Mouse (Mus musculus): ENCODE data around the gene Zfp654. TPM values are rescaled to one million over a fixed set of nuclear protein-coding genes. Genes with fewer than 3 reads are reported as not detected.

The Zfp654 gene
- polyA plus RNA-seq, 1 experiment from 2014 or later = 5.8 TPM

- no peak for ATAC-seq (replicated peaks; ENCODE audit: low FRiP score)
- 77% methylated on average over 7 of the region's 7 CpGs for WGBS
These were observed 93.6 kb downstream of the Zfp654 start for GRCm38 (mm10) chr16:64757666-64758400.

GRCm38 (mm10) chr16:64756321-64756720 is 95.1 kb downstream of the Zfp654 start:
- no peak for ATAC-seq (replicated peaks; ENCODE audit: low FRiP score)
- 0 out of 2 replicates have a peak, but pooled peaks cover 3% of the 10 kb centered on the region for H3K9me3 ChIP-seq (replicated peaks)
- no peaks in the 10 kb centered on the region for H3K27me3 ChIP-seq
- 76% methylated on average over 6 of the region's 6 CpGs for WGBS
- no peak overlapping the region for H3K9ac ChIP-seq
- H3K4me1 ChIP-seq = 0 out of 2 replicates have a peak, but pooled peaks cover 3% of the 10 kb centered on the region
- H3K4me2 ChIP-seq = no peak overlapping the region
- no peak overlapping the region for H3K4me3 ChIP-seq (replicated peaks)
- H3K27ac ChIP-seq = no peak overlapping the region
- H3K36me3 ChIP-seq = no peaks in the 10 kb centered on the region

More at GRCm38 (mm10) chr16:64757666-64758400, 93.6 kb downstream of the Zfp654 start:
- H3K4me2 ChIP-seq = no peak overlapping the region
- no peak overlapping the region for H3K9ac ChIP-seq
- 0 out of 2 replicates have a peak, but pooled peaks cover 3% of the 10 kb centered on the region for H3K4me1 ChIP-seq
- no peak overlapping the region for H3K27ac ChIP-seq
- H3K4me3 ChIP-seq (replicated peaks) = no peak overlapping the region
- peaks cover 10% of the 10 kb centered on the region for H3K9me3 ChIP-seq (replicated peaks)
- H3K27me3 ChIP-seq = no peaks in the 10 kb centered on the region
- peaks cover 7% of the 10 kb centered on the region for H3K36me3 ChIP-seq

GRCm38 (mm10) chr16:64754743-64755139 is 96.7 kb downstream of the Zfp654 start:
- WGBS = 37% methylated on average over 3 of the region's 3 CpGs

GRCm38 (mm10) chr16:64753990-64754742 is 97.3 kb downstream of the Zfp654 start:
- no peak overlapping the region for H3K9ac ChIP-seq
- H3K4me2 ChIP-seq = no peak overlapping the region
- no peaks in the 10 kb centered on the region for H3K36me3 ChIP-seq
- H3K4me1 ChIP-seq = 0 out of 2 replicates have a peak, but pooled peaks cover 3% of the 10 kb centered on the region
- 0 out of 2 replicates have a peak, but pooled peaks cover 3% of the 10 kb centered on the region for H3K9me3 ChIP-seq (replicated peaks)
- H3K27me3 ChIP-seq = no peaks in the 10 kb centered on the region
- WGBS = 53% methylated on average over 3 of the region's 3 CpGs
- no peak overlapping the region for H3K4me3 ChIP-seq (replicated peaks)
- ATAC-seq (replicated peaks; ENCODE audit: low FRiP score) = no peak
- no peak overlapping the region for H3K27ac ChIP-seq

More at GRCm38 (mm10) chr16:64754743-64755139, 96.7 kb downstream of the Zfp654 start:
- no peak overlapping the region for H3K4me2 ChIP-seq
- H3K4me1 ChIP-seq = 0 out of 2 replicates have a peak, but pooled peaks cover 3% of the 10 kb centered on the region
- no peaks in the 10 kb centered on the region for H3K36me3 ChIP-seq
- H3K9me3 ChIP-seq (replicated peaks) = 0 out of 2 replicates have a peak, but pooled peaks cover 3% of the 10 kb centered on the region
- no peaks in the 10 kb centered on the region for H3K27me3 ChIP-seq
- no peak overlapping the region for H3K4me3 ChIP-seq (replicated peaks)
- H3K27ac ChIP-seq = no peak overlapping the region
- no peak overlapping the region for H3K9ac ChIP-seq
- no peak for ATAC-seq (replicated peaks; ENCODE audit: low FRiP score)

GRCm38 (mm10) chr16:64748237-64748636 is 103.2 kb downstream of the Zfp654 start:
- 8% methylated on average over 10 of the region's 10 CpGs for WGBS
- no peaks in the 10 kb centered on the region for H3K27me3 ChIP-seq
- ATAC-seq (replicated peaks; ENCODE audit: low FRiP score) = no peak

GRCm38 (mm10) chr16:64745089-64745488 is 106.4 kb downstream of the Zfp654 start:
- Histone ChIP-seq H3K36me3 (no peaks in the 10 kb centered on the region), H3K4me2 (no peak overlapping the region)

More at GRCm38 (mm10) chr16:64748237-64748636, 103.2 kb downstream of the Zfp654 start:
- H3K27ac ChIP-seq = no peak overlapping the region
- H3K9ac ChIP-seq = no peak overlapping the region
- no peak overlapping the region for H3K4me3 ChIP-seq (replicated peaks)
- no peaks in the 10 kb centered on the region for H3K4me1 ChIP-seq
- no peaks in the 10 kb centered on the region for H3K9me3 ChIP-seq (replicated peaks)
- H3K36me3 ChIP-seq = no peaks in the 10 kb centered on the region
- H3K4me2 ChIP-seq = no peak overlapping the region

GRCm38 (mm10) chr16:64737289-64737688 is 114.2 kb downstream of the Zfp654 start:
- Histone ChIP-seq H3K4me2 (no peak overlapping the region), H3K4me1 (no peaks in the 10 kb centered on the region), H3K36me3 (no peaks in the 10 kb centered on the region), H3K4me3 (replicated peaks) (no peak overlapping the region), H3K27ac (no peak overlapping the region), H3K9ac (no peak overlapping the region), H3K9me3 (replicated peaks) (no peaks in the 10 kb centered on the region), H3K27me3 (no peaks in the 10 kb centered on the region)
- no peak for ATAC-seq (replicated peaks; ENCODE audit: low FRiP score)
- 71% methylated on average over 5 of the region's 5 CpGs for WGBS

More at GRCm38 (mm10) chr16:64745089-64745488, 106.4 kb downstream of the Zfp654 start:
- H3K4me1 ChIP-seq = no peaks in the 10 kb centered on the region
- H3K4me3 ChIP-seq (replicated peaks) = no peak overlapping the region
- H3K27ac ChIP-seq = no peak overlapping the region
- no peak overlapping the region for H3K9ac ChIP-seq
- no peak for ATAC-seq (replicated peaks; ENCODE audit: low FRiP score)
- no peaks in the 10 kb centered on the region for H3K9me3 ChIP-seq (replicated peaks)
- 76% methylated on average over 4 of the region's 4 CpGs for WGBS
- no peaks in the 10 kb centered on the region for H3K27me3 ChIP-seq

Other genes with a start within 250 kb of the Zfp654 start
- not detected in 2 replicates for gene Csnka2ip, start 249.2 kb downstream of the Zfp654 start, polyA plus RNA-seq (2015; fragmentation: Nextera tagmentation; extraction: Ambion mirVana)
- gene 4930453N24Rik, start 80.5 kb downstream of the Zfp654 start, polyA plus RNA-seq (2015; fragmentation: Nextera tagmentation; extraction: Ambion mirVana) = 21.8 and 23.7 TPM in 2 replicates
- gene Cggbp1, start 344 bp upstream of the Zfp654 start, polyA plus RNA-seq (2015; fragmentation: Nextera tagmentation; extraction: Ambion mirVana) = 84.0 and 87.1 TPM in 2 replicates